Mouse (Mus musculus) large intestine, adult 2 months (tissue): Measurements from ENCODE around the gene Ppm1n. TPM values are rescaled to one million over a fixed set of nuclear protein-coding genes. Genes with fewer than 3 reads are reported as not detected.

Experiments
- DNase-seq: peaks from one replicate; pipeline ENCODE4 v3.0.0-alpha.2; 2012; ENCODE audit warnings: low read depth, low spot score
- WGBS: fragments of 180-500 bp; shearing (Covaris S2); methylation state at CpG from one replicate; pipeline ENCODE4 v1.1.7; 2018; 5-methylcytosine and 5-hydroxymethylcytosine counted together
- polyA plus RNA-seq: library from polyadenylated mRNA; depleted of rRNA; stranded (reverse); fragments of >200 nt; gene quantifications from 2 replicates; pipeline ENCODE4 v1.2.3, GENCODE M21; 2012

Gene Ppm1n
- polyA plus RNA-seq, 1 experiment: 0.33 TPM

DNA sequence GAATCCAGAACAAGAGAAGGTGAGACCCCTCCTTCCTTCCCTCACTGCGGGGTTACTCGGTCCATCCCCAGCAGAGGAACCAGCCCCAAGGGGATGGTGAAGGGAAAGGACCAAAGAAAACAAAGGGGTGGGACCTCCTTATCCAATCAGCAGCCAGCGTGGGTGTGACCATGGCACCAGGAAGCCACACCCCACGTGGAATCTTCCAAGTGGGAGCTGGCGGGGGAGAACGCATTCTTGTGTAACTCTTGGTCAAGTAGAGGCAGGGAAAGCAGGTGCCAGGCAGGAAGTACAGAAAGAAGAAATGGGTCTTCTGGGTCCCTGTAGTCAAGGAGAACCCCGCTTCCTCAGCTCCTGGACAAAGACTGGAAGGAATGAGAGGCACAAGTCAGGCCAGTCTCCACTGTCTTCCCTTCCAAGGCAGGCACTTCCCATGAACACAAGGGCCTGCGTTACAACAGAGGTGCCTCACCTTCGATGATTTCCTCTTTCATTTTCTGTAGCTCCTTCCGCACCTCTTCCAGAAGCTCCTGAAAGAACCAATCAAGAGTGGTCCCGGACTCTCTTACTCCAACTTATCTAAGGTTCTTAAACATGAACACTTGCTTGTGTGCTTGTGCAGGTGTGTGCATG is 22.4 kb downstream of the Ppm1n start:
- DNase-seq: no peak
- WGBS: 28% methylated on average over 11 of the region's 11 CpGs

DNA sequence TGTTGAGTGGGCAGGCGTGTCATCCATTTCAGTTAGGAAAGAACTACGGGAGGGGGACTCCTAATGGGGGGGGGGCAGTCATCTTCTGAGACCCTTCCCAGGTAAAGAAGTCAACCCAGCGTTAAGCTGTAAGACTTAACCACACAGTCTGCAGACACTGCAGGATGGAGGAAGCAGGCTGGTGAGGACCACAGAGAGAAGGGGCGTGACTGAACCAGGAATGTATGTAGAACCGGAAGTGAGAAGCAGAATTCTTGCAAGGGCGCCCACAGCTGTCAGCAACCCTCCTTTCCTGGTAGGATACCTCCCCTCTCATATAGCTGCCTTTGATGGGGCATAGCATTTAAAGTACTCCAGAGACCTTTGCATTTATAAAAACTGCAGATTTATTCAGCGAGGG is 23.3 kb downstream of the Ppm1n start:
- whole genome bisulfite sequencing: 60% methylated on average over 7 of the region's 7 CpGs
- DNase-seq: no peak

DNA sequence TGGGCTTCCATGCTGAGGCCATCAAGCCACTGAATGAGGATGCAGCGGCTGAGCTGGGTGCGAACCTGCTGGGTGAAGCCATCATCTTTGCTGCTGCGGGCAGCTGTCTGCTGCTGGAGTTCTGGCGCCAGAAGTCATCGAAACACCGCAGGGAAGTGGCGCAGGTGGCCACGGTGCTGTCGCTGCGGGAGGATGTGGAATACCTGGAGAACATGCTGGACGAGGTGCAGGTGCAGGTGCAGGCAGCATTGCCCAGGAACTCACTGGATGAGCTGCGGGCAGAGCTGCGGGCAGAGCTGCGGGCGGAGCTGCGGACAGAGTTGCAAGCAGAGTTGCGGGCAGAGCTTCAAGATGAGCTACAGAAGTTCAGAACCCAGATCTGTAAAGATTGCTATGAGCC is 24.5 kb downstream of the Ppm1n start:
- WGBS: 87% methylated on average over 17 of the region's 17 CpGs
- DNase-seq: no peak

DNA sequence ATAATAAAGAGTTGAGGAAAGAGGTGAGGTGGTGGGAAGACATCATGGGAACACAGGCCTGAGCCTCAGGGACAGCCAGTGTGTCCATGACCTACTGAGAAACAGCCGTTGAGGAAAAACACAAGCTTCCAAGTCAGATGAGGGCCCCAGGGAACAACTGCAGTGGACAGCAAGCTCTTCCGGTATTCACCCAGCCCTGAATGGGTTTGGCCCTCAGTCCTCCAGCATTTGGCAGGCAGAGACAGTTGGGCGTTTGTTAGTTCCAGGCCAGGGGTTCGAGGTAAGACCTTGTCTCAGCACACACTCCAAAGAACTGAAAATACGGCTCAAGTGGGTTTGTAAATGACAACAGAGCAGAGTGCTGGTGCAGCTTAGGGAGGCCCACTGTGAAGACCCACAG is 26.4 kb downstream of the Ppm1n start:
- 64% methylated on average over 5 of the region's 5 CpGs for WGBS
- no peak for DNase-seq

DNA sequence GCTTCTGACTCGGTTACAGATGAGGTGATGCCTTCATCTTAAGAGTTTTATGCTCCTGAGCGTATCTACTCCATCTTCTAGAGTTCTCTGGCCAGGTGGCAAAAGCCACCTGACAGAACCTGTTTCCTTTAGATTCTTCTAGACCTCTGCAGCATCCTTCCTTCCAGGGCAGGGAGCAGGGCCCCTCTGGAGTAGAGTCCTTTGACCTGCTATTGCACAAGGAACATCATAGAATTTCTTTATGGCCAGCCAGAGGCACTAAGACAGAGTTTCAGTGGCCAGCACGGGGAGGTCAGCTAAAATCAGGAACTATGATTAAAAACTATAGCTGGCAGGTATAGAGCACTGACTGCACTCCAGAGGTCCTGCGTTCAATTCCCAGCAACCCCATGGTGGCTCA is 27.8 kb downstream of the Ppm1n start:
- 57% methylated on average over 4 of the region's 4 CpGs for WGBS
- DNase-seq: no peak

DNA sequence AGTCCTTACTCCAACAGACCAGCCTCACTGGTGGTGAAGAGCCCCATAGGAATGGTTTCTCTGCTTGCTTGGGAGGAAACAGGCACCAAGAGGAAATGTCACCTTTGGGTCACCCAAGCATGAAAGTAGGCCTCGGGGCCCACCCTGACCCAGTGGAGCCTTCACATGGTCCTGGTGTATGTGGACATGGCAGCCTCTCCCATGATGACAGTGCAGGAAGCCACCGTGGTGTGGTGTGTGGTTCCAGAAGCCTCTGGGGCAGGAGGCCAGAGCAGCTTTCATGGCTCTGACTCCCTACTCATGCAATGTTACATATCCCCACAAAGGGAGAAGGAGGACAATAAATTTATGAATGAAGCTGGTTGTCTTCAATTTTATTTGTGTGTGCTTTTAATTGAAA is 32.4 kb downstream of the Ppm1n start:
- no peak for DNase-seq
- WGBS: 93% methylated on average over 2 of the region's 2 CpGs

DNA sequence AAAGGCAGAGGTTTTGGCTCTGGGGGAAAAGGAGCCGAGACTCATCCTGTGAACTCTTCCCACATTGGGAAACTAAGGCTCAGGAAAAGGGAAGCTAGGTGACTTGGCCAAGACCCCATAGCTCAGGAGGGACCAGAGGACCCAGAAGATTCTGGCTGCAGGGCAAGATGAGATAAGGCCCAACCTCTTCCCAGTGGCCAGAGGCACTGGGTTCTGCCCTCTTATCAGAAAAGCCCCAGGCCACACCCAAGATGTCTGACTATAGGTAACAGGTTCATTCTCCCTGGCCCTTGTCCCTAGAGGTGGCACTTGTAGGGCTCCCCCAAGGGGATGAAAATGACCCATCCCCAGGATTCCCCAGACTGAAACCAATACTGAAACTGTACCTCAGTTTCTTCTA is 33.0 kb downstream of the Ppm1n start:
- no peak for DNase-seq
- 92% methylated on average over 1 of the region's 1 CpGs for WGBS

DNA sequence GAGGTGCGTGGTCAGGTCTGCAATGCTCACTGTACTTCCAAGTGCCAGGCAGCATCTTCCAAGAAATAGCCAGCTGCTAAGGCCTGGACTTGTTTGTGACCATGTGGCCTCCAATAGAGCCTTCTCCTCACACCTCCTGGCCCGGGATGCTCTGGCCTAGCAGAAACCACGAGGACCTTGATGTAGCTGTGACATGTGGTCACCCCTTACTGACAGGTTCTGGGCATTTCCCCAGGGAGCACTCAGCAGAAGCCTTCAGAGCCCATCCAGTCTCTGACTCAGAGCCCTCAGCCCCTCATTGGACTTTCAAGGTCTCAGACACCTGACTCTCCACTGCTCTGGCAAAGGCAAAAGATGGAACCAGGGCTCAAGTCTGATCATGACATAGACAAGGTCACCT is 34.8 kb downstream of the Ppm1n start:
- WGBS: 82% methylated on average over 3 of the region's 3 CpGs
- DNase-seq: no peak

DNA sequence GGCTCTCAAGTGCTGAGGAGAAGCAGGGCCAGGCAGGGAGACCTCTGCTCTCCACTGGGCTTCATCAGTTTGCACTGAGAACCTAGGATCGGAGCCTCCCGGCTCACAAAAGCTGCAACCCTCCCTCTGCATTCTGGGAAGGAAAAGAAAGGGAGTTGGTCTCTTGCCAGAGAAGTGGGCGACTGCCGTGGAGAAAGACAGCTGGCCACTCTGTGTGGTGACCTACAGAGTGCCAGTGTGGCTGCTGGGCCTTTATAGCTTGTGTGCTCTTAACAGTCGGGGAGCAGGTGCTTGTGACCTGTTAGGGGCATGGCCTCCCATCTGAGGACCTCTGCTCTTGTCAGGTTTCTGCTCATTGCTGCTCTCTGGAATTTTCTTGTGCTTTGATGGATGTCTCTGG is 36.0 kb downstream of the Ppm1n start:
- WGBS: 44% methylated on average over 5 of the region's 5 CpGs
- no peak for DNase-seq

DNA sequence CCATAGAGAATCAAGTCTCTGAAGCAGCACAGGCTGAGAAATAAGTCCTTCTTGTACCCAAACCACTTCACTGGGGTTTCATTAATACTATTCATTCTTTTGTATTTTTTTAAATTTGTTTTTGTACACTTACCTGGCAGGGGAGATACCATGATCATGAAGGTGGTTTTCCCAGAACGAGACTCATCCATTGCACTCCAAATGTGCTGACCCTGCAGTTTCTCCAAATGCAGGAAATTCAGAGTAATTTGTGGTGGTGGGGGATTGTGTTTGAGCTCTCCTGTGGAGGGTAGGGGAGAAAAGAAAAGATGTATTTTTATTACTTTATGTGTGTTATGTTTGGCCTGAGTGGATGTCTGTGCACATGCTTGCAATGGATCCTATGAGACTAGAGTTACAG is 37.9 kb downstream of the Ppm1n start:
- WGBS: 92% methylated on average over 1 of the region's 1 CpGs
- DNase-seq: no peak

DNA sequence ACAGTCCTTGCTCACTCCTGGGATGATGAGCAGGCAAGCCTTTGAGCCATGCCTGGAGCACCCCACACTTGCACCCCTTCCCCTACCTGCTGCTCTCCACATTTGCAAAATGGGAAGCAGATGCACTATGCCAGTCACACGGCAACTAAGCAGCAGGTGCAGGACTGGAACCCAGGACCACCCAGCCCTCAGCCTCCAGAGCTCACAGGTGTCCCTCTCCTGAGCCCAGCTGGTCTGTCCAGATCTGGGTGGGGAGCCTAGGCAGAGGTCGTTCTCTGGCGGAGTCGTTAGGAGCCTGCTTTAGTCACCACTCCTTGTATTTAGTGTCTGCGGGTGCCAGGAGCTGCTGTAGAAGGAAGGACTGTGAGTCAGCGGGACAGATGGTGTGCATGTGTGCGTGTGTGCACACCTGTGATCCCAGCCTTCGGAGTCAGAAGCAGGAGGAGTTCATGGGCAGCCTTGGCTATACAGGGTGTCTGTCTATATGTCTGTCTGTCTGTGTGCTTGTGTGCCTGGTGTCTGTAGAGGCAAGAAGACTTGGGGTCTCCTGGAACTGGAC is 38.9 kb downstream of the Ppm1n start:
- 29% methylated on average over 8 of the region's 8 CpGs for WGBS
- no peak for DNase-seq

DNA sequence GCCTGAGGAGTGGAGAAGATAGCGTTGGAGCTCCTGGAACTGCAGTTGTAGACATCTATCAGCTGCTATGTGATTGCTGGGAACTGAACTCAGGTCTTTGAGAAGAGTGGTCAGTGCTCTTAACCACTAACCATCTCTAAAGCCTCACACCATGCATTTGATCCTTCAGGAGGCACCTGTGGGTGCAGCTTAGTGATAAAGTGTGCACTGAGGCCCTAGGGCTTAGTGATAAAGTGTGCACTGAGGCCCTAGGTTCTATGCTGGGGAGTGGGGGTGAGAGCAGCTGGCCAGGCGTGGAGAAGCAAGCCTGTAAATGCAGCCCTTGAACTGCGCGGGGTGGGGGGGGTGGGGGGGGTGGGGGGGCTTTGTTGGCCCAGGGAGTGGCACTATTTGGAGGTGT is 39.9 kb downstream of the Ppm1n start:
- 28% methylated on average over 4 of the region's 4 CpGs for WGBS

DNA sequence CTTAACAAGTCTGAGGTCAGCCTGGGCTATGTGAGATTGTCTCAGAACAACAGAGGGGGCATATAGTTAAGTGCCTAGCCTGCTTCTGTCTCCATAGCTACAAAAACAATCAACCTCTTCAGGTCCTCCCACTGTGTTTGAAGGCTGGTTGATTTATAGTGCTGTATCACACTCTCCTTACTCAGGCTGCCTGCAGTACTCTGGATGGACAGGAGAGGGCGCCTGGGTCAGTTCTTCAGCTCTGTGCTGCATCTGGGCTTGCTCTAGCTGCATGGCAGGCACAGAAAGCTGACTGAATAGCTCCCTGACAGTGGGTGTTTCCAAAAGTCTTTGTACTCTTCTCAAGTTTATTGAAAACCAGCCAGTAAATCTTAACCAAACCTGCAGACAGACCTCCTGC is 40.4 kb downstream of the Ppm1n start:
- WGBS: 0% methylated on average over 1 of the region's 1 CpGs
- DNase-seq: peak; percentile 93

More for the DNA sequence above, 39.9 kb downstream of the Ppm1n start:
- DNase-seq: no peak

DNA sequence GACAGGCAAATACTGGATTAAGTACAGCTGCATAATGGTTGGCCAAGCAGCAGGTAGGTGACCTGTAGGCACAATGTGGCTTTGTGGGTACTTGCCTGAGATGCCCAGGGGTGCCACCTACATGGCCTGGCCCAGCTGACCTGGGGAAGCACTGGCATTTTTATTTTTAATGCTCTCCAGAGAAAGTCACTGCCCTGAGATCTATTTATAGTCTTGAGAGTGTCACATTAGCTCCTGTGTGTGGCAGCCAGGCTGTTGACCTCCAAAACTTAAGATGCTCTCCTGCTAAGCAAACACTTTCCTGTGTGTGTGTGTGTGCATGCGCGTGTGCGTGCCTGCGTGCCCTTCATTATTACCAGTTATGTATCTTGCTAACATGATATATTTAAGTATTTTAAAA is 41.5 kb downstream of the Ppm1n start:
- 93% methylated on average over 4 of the region's 4 CpGs for WGBS

DNA sequence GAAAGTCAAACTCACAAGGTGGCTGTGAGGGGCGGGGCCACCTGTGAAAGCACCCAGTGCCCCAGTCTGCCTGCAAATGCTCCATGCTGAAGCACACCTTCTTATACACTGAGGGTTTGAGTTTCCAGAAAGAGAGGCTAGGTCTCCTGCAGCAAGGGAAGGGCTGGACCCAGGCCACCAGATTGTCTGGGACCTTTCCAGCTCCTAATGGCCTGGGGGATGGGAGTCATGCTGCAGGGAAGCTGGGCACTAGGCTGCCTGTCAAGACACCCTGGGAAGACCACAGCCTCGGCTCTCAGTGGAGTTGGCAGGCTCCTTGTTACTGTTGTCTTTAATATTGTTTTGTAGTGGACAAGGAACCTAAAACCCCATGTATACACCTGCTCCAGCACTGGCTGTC is 43.5 kb downstream of the Ppm1n start:
- DNase-seq: no peak
- WGBS: 27% methylated on average over 2 of the region's 2 CpGs

More for the DNA sequence above, 41.5 kb downstream of the Ppm1n start:
- no peak for DNase-seq

DNA sequence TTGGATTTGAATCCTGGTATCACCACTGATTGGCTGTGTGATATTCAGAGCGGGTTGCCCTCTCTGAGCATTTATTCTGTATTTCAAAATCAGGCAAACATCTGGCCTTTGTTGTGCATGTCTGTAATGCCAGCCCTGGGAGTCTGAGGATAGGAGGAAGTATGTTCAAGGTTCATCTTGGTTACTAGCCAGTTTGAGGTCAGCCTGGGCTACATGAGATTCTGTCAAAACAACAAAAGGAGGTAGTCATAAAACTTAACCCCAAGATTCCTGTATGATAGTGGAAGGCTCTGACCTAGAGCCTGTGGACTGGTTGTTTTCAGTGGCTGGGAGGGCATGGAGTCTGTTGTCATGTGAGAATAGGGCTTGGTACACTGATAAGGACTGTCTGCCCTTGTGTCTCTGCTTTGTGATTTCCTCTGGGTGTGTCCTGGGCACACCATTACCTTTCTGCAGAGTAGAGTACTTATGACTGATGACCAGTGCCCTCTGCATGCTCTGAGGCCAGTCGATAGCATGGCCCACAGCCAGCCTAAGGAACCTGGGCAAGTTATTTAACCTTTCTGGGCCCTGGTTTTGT is 44.7 kb downstream of the Ppm1n start:
- DNase-seq: peak; percentile 60
- WGBS: 30% methylated on average over 2 of the region's 2 CpGs

DNA sequence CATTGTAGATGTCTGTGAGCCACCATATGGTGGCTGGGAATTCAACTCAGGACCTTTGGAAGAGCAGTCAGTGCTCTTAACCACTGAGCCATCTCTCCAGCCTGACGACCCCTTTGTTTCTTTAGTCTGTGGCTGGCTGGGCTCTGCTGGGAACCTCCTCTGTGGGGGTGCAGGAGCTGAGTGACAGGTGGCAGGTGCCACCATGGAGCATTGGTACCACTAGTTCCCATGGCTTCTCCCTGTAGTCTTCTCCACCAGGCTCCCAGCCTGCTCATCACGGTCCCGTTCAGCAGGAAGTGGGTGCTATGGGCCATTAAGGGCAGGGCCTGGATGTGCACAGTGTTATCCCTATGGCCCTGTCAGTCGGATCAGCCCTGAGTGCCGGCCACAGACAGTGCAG is 45.2 kb downstream of the Ppm1n start:
- WGBS: 33% methylated on average over 5 of the region's 5 CpGs
- DNase-seq: no peak

DNA sequence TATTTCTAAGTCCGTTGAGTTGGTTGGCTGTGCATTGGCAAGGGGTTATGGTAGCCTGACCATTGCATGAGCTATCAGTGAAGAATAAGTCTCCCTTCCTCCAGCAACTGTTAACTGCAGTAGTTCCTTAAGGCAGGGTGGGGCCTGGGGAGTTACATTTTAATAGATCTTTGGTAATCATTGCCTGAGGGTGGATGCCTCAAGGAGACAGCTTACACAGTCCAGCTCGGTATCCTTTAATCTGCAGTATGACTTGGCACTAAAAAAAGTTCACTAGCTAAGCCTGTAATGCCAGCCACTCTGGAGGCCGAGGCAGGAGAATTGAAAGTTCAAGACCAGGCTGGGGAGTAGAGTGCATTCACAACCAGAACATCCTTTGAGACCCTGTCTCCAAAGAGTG is 48.0 kb downstream of the Ppm1n start:
- 27% methylated on average over 3 of the region's 3 CpGs for WGBS
- peak; percentile 75 for DNase-seq

DNA sequence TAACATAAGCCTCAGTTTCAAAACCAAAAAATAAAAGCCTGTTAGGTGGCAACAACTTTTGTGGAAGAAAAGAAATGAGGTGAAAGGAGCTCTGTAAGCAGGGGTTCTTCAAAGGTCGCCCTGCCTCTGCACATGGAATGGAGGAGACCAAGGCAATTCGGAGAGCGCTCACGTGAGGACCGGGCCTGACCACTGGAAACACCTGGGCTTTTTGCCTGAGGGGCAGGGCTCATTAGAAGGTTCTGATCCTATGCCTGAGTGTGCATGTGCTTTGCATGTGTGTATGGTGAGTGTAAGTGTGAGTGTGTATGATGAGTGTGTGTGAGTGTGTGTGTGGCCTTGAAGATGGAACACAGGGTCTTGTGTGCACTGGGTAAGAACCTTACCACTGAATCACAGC is 49.0 kb downstream of the Ppm1n start:
- DNase-seq: no peak
- WGBS: 78% methylated on average over 5 of the region's 5 CpGs

DNA sequence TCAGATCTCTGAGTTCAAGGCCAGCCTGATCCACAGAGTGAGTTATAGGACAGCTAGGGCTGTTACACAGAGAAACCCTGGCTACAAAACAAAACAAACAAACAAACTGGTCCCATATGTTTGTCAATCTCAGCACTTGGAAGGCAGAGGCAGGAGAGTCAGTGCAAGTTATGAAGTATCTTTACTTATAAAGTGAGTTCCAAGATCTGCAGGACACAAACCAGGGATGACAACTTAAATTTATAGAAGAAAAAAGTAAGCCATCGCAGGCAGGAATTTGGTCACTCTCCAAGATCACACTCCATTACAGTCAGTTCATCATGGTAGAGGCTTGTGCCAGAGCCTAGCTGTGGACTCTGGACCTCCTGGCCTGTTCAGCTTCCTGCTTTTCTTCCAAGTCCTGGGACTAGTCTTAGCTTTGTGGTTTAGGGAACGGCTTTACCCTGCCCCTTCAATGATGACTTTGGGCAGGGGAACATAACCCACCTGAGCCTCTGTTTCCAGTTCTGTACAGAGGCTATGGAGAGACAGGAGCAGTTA is 49.8 kb downstream of the Ppm1n start:
- 31% methylated on average over 2 of the region's 2 CpGs for WGBS
- no peak for DNase-seq

DNA sequence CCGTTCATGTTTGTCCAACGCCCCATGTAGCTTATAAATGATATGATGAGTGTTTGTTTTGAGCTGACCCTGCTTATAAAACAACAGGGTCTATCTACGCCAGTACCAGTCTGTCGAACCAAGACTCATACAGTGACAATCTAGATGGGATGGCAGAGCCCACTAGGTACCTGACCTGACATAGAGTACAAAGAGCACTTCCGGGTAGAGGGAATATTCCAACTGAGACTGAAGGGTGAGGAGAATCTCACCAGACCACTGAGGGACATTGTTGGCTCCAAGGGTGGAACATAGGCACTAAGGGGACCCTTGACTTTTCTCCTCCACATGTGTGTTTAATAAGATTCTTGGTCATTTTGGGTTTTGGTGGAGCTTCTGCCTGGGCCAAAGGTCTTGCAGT is 50.5 kb downstream of the Ppm1n start:
- DNase-seq: no peak
- WGBS: 7% methylated on average over 5 of the region's 5 CpGs
